Mouse (Mus musculus) fibroblast of lung, adult 2 months (primary cell): ENCODE data around the gene Gm45716.

Experiments used
- DNase-seq: peaks from one replicate; pipeline ENCODE4 v3.0.0-alpha.2; 2011; ENCODE audit warnings: low read depth

Gm45716 gene

GRCm38 (mm10) chr11:90214246-90214645 lies 26.8 kb downstream of the Gm45716 start:
- no peak for DNase-seq

GRCm38 (mm10) chr11:90220022-90220645 lies 32.7 kb downstream of the Gm45716 start:
- no peak for DNase-seq

- no peak for DNase-seq
Measured at GRCm38 (mm10) chr11:90220750-90221149, 33.3 kb downstream of the Gm45716 start.

GRCm38 (mm10) chr11:90224914-90225470 lies 37.5 kb downstream of the Gm45716 start:
- DNase-seq, result no peak

- no peak for DNase-seq
Measured at GRCm38 (mm10) chr11:90227000-90227922, 39.8 kb downstream of the Gm45716 start.

- DNase-seq, result peak; percentile 21
Measured at GRCm38 (mm10) chr11:90228251-90228949, 40.9 kb downstream of the Gm45716 start.

GRCm38 (mm10) chr11:90229800-90230199 lies 42.3 kb downstream of the Gm45716 start:
- no peak for DNase-seq

GRCm38 (mm10) chr11:90230671-90231070 lies 43.2 kb downstream of the Gm45716 start:
- no peak for DNase-seq

GRCm38 (mm10) chr11:90231631-90232030 lies 44.1 kb downstream of the Gm45716 start:
- no peak for DNase-seq

GRCm38 (mm10) chr11:90232685-90233084 lies 45.2 kb downstream of the Gm45716 start:
- no peak for DNase-seq

- no peak for DNase-seq
Measured at GRCm38 (mm10) chr11:90235221-90235620, 47.7 kb downstream of the Gm45716 start.

GRCm38 (mm10) chr11:90237616-90238015 lies 50.1 kb downstream of the Gm45716 start:
- no peak for DNase-seq

GRCm38 (mm10) chr11:90238657-90239056 lies 51.2 kb downstream of the Gm45716 start:
- no peak for DNase-seq

- DNase-seq, result peak; percentile 63
Measured at GRCm38 (mm10) chr11:90240652-90241330, 53.3 kb downstream of the Gm45716 start.

GRCm38 (mm10) chr11:90241874-90242273 lies 54.4 kb downstream of the Gm45716 start:
- no peak for DNase-seq

GRCm38 (mm10) chr11:90243300-90243699 lies 55.8 kb downstream of the Gm45716 start:
- no peak for DNase-seq

GRCm38 (mm10) chr11:90245630-90246029 lies 58.1 kb downstream of the Gm45716 start:
- DNase-seq, result no peak

GRCm38 (mm10) chr11:90246676-90247075 lies 59.2 kb downstream of the Gm45716 start:
- no peak for DNase-seq

- DNase-seq, result no peak
Measured at GRCm38 (mm10) chr11:90247793-90248192, 60.3 kb downstream of the Gm45716 start.

- DNase-seq, result peak; percentile 96
Measured at GRCm38 (mm10) chr11:90249025-90249650, 61.7 kb downstream of the Gm45716 start, which contains the start of gene Mmd. Mmd (plus strand) TSS chr11:90249456.

- no peak for DNase-seq
Measured at GRCm38 (mm10) chr11:90249701-90250141, 62.2 kb downstream of the Gm45716 start.
